Mouse (Mus musculus) midbrain, embryonic 14.5 days (tissue): ENCODE results near the gene 2010111I01Rik. TPM values are rescaled to one million over a fixed set of nuclear protein-coding genes. Genes with fewer than 3 reads are reported as not detected.
"Not testable (repeated sequence)": the region's sequence is repeated elsewhere in the genome, so short reads cannot be mapped to it uniquely, and the experiment has no call there.

Source experiments
- ATAC-seq: fragments of 200-750 bp; cut with Nextera tagmentation; 2 replicates; pipeline ENCODE4 v1.8.0; 2017; ENCODE audit warnings: moderate number of reproducible peaks, moderate library complexity; ENCODE audit not compliant: low FRiP score, low TSS enrichment
- DNase-seq: peaks from one replicate; pipeline ENCODE4 v3.0.0-alpha.2; 2015
- H3K27ac ChIP-seq: fragments of 300-500 bp; sonication (generic); replicated peaks from 2 replicates; pipeline ENCODE4 v1.5.1; 2014; ENCODE audit warnings: mild to moderate bottlenecking, low read depth, low read length, moderate library complexity
- H3K27me3 ChIP-seq: fragments of 300-500 bp; sonication (generic); 2 replicates; pipeline ENCODE4 v1.6.1; 2014; ENCODE audit warnings: low read length, control low read depth, mixed read lengths; ENCODE audit not compliant: control insufficient read depth, insufficient read depth
- H3K36me3 ChIP-seq: fragments of 300-500 bp; sonication (generic); 2 replicates; pipeline ENCODE4 v1.6.1; 2014; ENCODE audit warnings: low read length, control low read depth; ENCODE audit not compliant: control insufficient read depth, insufficient read depth
- H3K4me1 ChIP-seq: fragments of 300-500 bp; sonication (generic); 2 replicates; pipeline ENCODE4 v1.6.1; 2014; ENCODE audit warnings: mild to moderate bottlenecking, antibody characterized with exemption, low read length, control low read depth; ENCODE audit not compliant: control insufficient read depth, insufficient read depth
- H3K4me2 ChIP-seq: fragments of 300-500 bp; sonication (generic); 2 replicates; pipeline ENCODE4 v1.6.1; 2014; ENCODE audit warnings: mild to moderate bottlenecking, low read length, moderate library complexity
- H3K4me3 ChIP-seq: fragments of 300-500 bp; sonication (generic); replicated peaks from 2 replicates; pipeline ENCODE4 v1.5.1; 2014; ENCODE audit warnings: low read depth, low read length
- H3K9ac ChIP-seq: fragments of 300-500 bp; sonication (generic); replicated peaks from 2 replicates; pipeline ENCODE4 v1.6.1; 2014; ENCODE audit warnings: mild to moderate bottlenecking, low read length, moderate library complexity
- H3K9me3 ChIP-seq: fragments of 300-500 bp; sonication (generic); 2 replicates; pipeline ENCODE4 v1.6.1; 2016; ENCODE audit warnings: low read length, control low read depth, mixed read lengths; ENCODE audit not compliant: control insufficient read depth
- WGBS: fragments of 180-500 bp; shearing (Covaris S2); extraction: QIAGEN DNeasy Blood & Tissue Kit; methylation state at CpG from one replicate; pipeline ENCODE4 v1.1.7; 2014; 5-methylcytosine and 5-hydroxymethylcytosine counted together
- polyA plus RNA-seq: library from polyadenylated mRNA; unstranded; fragments of >200 nt; fragmentation: Nextera tagmentation; extraction: Ambion mirVana; gene quantifications from 2 replicates; pipeline ENCODE4 v1.2.1, GENCODE M21; 2014

Gene 2010111I01Rik
- polyA plus RNA-seq, 1 experiment from 2014 or later: 32.0 TPM

GRCm38 (mm10) chr13:63339946-63340345, 375.3 kb downstream of the 2010111I01Rik start:
- Histone ChIP-seq H3K4me1 (no peaks in the 10 kb centered on the region), H3K27ac (no peak overlapping the region), H3K27me3 (no peaks in the 10 kb centered on the region), H3K9ac (no peak overlapping the region), H3K4me2 (no peak overlapping the region), H3K9me3 (no peaks in the 10 kb centered on the region), H3K4me3 (no peak overlapping the region), H3K36me3 (no peaks in the 10 kb centered on the region)
- WGBS: 95% methylated on average over 4 of the region's 4 CpGs
- ATAC-seq: no peak
- no peak for DNase-seq

- DNase-seq: no peak
Measured at GRCm38 (mm10) chr13:63342781-63343180, 378.1 kb downstream of the 2010111I01Rik start.

GRCm38 (mm10) chr13:63344481-63344880, 379.8 kb downstream of the 2010111I01Rik start:
- H3K27ac ChIP-seq: no peak overlapping the region
- no peak for DNase-seq
- H3K36me3 ChIP-seq: no peaks in the 10 kb centered on the region
- 97% methylated on average over 3 of the region's 3 CpGs for WGBS
- H3K4me1 ChIP-seq: no peaks in the 10 kb centered on the region
- no peak overlapping the region for H3K4me2 ChIP-seq
- no peak overlapping the region for H3K4me3 ChIP-seq
- no peak overlapping the region for H3K9ac ChIP-seq
- ATAC-seq: no peak
- H3K9me3 ChIP-seq: no peaks in the 10 kb centered on the region
- H3K27me3 ChIP-seq: no peaks in the 10 kb centered on the region

More at GRCm38 (mm10) chr13:63342781-63343180, 378.1 kb downstream of the 2010111I01Rik start:
- Histone ChIP-seq H3K27me3 (no peaks in the 10 kb centered on the region), H3K9me3 (no peaks in the 10 kb centered on the region), H3K4me1 (no peaks in the 10 kb centered on the region), H3K36me3 (no peaks in the 10 kb centered on the region), H3K4me2 (no peak overlapping the region), H3K27ac (no peak overlapping the region), H3K4me3 (no peak overlapping the region), H3K9ac (no peak overlapping the region)
- no peak for ATAC-seq
- WGBS: 84% methylated on average over 2 of the region's 2 CpGs

GRCm38 (mm10) chr13:63345476-63346225, 381.0 kb downstream of the 2010111I01Rik start:
- Histone ChIP-seq H3K9ac (no peak overlapping the region), H3K4me3 (no peak overlapping the region), H3K9me3 (no peaks in the 10 kb centered on the region), H3K27me3 (no peaks in the 10 kb centered on the region), H3K4me1 (no peaks in the 10 kb centered on the region), H3K36me3 (no peaks in the 10 kb centered on the region), H3K4me2 (no peak overlapping the region), H3K27ac (no peak overlapping the region)
- ATAC-seq (no peak), DNase-seq (no peak)
- WGBS: 80% methylated on average over 5 of the region's 5 CpGs

GRCm38 (mm10) chr13:63347639-63348038, 382.9 kb downstream of the 2010111I01Rik start:
- Histone ChIP-seq H3K4me3 (no peak overlapping the region), H3K9ac (no peak overlapping the region), H3K4me2 (no peak overlapping the region), H3K9me3 (no peaks in the 10 kb centered on the region), H3K27ac (no peak overlapping the region), H3K4me1 (no peaks in the 10 kb centered on the region), H3K36me3 (no peaks in the 10 kb centered on the region), H3K27me3 (no peaks in the 10 kb centered on the region)
- ATAC-seq (no peak), DNase-seq (no peak)
- WGBS: 85% methylated on average over 2 of the region's 2 CpGs

GRCm38 (mm10) chr13:63350076-63350475, 385.4 kb downstream of the 2010111I01Rik start:
- 93% methylated on average over 4 of the region's 4 CpGs for WGBS
- ATAC-seq (no peak), DNase-seq (no peak)
- Histone ChIP-seq H3K27ac (no peak overlapping the region), H3K4me2 (no peak overlapping the region), H3K9me3 (no peaks in the 10 kb centered on the region), H3K9ac (no peak overlapping the region), H3K4me3 (no peak overlapping the region), H3K27me3 (no peaks in the 10 kb centered on the region), H3K36me3 (no peaks in the 10 kb centered on the region), H3K4me1 (no peaks in the 10 kb centered on the region)

GRCm38 (mm10) chr13:63353312-63353711, 388.6 kb downstream of the 2010111I01Rik start:
- WGBS: 95% methylated on average over 4 of the region's 4 CpGs
- not testable (repeated sequence) for DNase-seq, H3K9ac ChIP-seq, H3K27me3 ChIP-seq, ATAC-seq, H3K9me3 ChIP-seq, H3K4me1 ChIP-seq, H3K36me3 ChIP-seq, H3K4me3 ChIP-seq, H3K27ac ChIP-seq, H3K4me2 ChIP-seq

GRCm38 (mm10) chr13:63356101-63356500, 391.4 kb downstream of the 2010111I01Rik start:
- WGBS: 92% methylated on average over 4 of the region's 4 CpGs
- H3K4me3 ChIP-seq: no peak overlapping the region
- H3K4me1 ChIP-seq: no peaks in the 10 kb centered on the region
- DNase-seq (no peak), ATAC-seq (no peak)
- H3K9ac ChIP-seq: no peak overlapping the region
- no peaks in the 10 kb centered on the region; the same call in 1 of the 2 replicates for H3K36me3 ChIP-seq
- no peak overlapping the region for H3K27ac ChIP-seq
- H3K9me3 ChIP-seq: no peaks in the 10 kb centered on the region
- H3K27me3 ChIP-seq: no peaks in the 10 kb centered on the region
- no peak overlapping the region for H3K4me2 ChIP-seq

GRCm38 (mm10) chr13:63356558-63356957, 391.9 kb downstream of the 2010111I01Rik start:
- Histone ChIP-seq H3K9ac (no peak overlapping the region), H3K27me3 (no peaks in the 10 kb centered on the region), H3K9me3 (no peaks in the 10 kb centered on the region), H3K4me1 (no peaks in the 10 kb centered on the region), H3K4me3 (no peak overlapping the region), H3K27ac (no peak overlapping the region), H3K4me2 (no peak overlapping the region), H3K36me3 (no peaks in the 10 kb centered on the region; the same call in 1 of the 2 replicates)
- peak; percentile 85 for DNase-seq
- 28% methylated on average over 3 of the region's 3 CpGs for WGBS
- no peak for ATAC-seq
